Mouse (Mus musculus): ENCODE data around the gene 4933416C03Rik.

The 4933416C03Rik gene

DNA sequence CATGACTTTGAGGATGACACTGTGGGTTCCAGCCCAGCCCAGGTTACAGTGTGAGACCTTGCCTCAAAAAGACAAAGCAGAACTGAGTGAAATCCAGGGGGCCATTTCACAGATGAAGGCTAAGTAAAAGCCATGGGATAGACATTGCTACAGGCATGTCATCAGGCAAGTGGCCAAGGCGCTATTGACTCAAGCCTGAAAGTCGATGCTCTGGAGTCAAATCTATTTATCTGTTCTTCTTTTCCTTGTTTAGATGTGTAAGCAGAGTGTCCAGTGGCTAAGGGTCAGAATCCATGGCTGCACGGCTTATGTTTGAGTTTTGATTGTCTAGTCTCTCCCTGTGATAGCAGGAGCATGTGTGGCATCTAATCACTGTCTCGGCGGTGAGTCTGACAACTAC lies 35.1 kb downstream of the 4933416C03Rik start:
- DNase-seq, result no peak

- DNase-seq, result no peak
These were observed 37.8 kb downstream of the 4933416C03Rik start for GRCm38 (mm10) chr10:116075954-116076353.

Measured in cerebellum, adult 9-11 months (tissue).